Mouse (Mus musculus): ENCODE data around the gene Col16a1. TPM values are rescaled to one million over a fixed set of nuclear protein-coding genes. Genes with fewer than 3 reads are reported as not detected.
A peak's percentile ranks its signal among the peaks of the same experiment; 100 is the strongest.

Col16a1 gene
- polyA plus RNA-seq, 1 experiment: 4.4 TPM

- Histone ChIP-seq H3K36me3 (ENCODE audit: control insufficient read depth, insufficient read depth, low read length) (no peaks in the 10 kb centered on the region), H3K27ac (ENCODE audit: control insufficient read depth, insufficient read depth, low read length) (no peak overlapping the region), H3K4me1 (replicated peaks; ENCODE audit: control insufficient read depth, insufficient read depth, low read length) (no peaks in the 10 kb centered on the region), H3K4me3 (ENCODE audit: control insufficient read depth, insufficient read depth, low read length) (no peak overlapping the region), H3K27me3 (ENCODE audit: control insufficient read depth, insufficient read depth, low read length) (no peaks in the 10 kb centered on the region)
- no peak for DNase-seq
- TF ChIP-seq POLR2A (IDR thresholded peaks at IDR 0.05; ENCODE audit: control insufficient read depth, extremely low read depth, insufficient read depth, low read length, poor library complexity): no peak
- 54% methylated on average over 23 of the region's 23 CpGs for WGBS
Measured at GRCm38 (mm10) chr4:130036573-130037401, 10.9 kb upstream of the Col16a1 start.

GRCm38 (mm10) chr4:130039351-130039750 is 8.3 kb upstream of the Col16a1 start:
- no peaks in the 10 kb centered on the region for H3K27me3 ChIP-seq (ENCODE audit: control insufficient read depth, insufficient read depth, low read length)

GRCm38 (mm10) chr4:130041076-130041475 is 6.6 kb upstream of the Col16a1 start:
- DNase-seq: no peak
- no peak for TF ChIP-seq CTCF (IDR thresholded peaks at IDR 0.05; ENCODE audit: borderline replicate concordance, control insufficient read depth, extremely low read depth, insufficient read depth, low read length, poor library complexity)
- TF ChIP-seq POLR2A (IDR thresholded peaks at IDR 0.05; ENCODE audit: control insufficient read depth, extremely low read depth, insufficient read depth, low read length, poor library complexity): no peak
- Histone ChIP-seq H3K27me3 (ENCODE audit: control insufficient read depth, insufficient read depth, low read length) (no peaks in the 10 kb centered on the region), H3K4me1 (replicated peaks; ENCODE audit: control insufficient read depth, insufficient read depth, low read length) (peaks cover 16% of the 10 kb centered on the region), H3K36me3 (ENCODE audit: control insufficient read depth, insufficient read depth, low read length) (no peaks in the 10 kb centered on the region), H3K4me3 (ENCODE audit: control insufficient read depth, insufficient read depth, low read length) (no peak overlapping the region), H3K27ac (ENCODE audit: control insufficient read depth, insufficient read depth, low read length) (no peak overlapping the region)
- 94% methylated on average over 11 of the region's 11 CpGs for WGBS

More at GRCm38 (mm10) chr4:130039351-130039750, 8.3 kb upstream of the Col16a1 start:
- Histone ChIP-seq H3K4me1 (replicated peaks; ENCODE audit: control insufficient read depth, insufficient read depth, low read length) (peaks cover 4% of the 10 kb centered on the region), H3K4me3 (ENCODE audit: control insufficient read depth, insufficient read depth, low read length) (no peak overlapping the region), H3K36me3 (ENCODE audit: control insufficient read depth, insufficient read depth, low read length) (no peaks in the 10 kb centered on the region), H3K27ac (ENCODE audit: control insufficient read depth, insufficient read depth, low read length) (no peak overlapping the region)
- WGBS: 85% methylated on average over 5 of the region's 5 CpGs
- TF ChIP-seq CTCF (IDR thresholded peaks at IDR 0.05; ENCODE audit: borderline replicate concordance, control insufficient read depth, extremely low read depth, insufficient read depth, low read length, poor library complexity) (no peak), POLR2A (IDR thresholded peaks at IDR 0.05; ENCODE audit: control insufficient read depth, extremely low read depth, insufficient read depth, low read length, poor library complexity) (no peak)
- no peak for DNase-seq

GRCm38 (mm10) chr4:130044211-130044610 is 3.4 kb upstream of the Col16a1 start:
- peak; percentile 17 for DNase-seq
- H3K4me3 ChIP-seq (ENCODE audit: control insufficient read depth, insufficient read depth, low read length): no peak overlapping the region
- H3K27me3 ChIP-seq (ENCODE audit: control insufficient read depth, insufficient read depth, low read length): no peaks in the 10 kb centered on the region; the same call in 1 of the 2 replicates
- 47% methylated on average over 9 of the region's 9 CpGs for WGBS
- no peaks in the 10 kb centered on the region for H3K36me3 ChIP-seq (ENCODE audit: control insufficient read depth, insufficient read depth, low read length)
- peaks cover 20% of the 10 kb centered on the region for H3K4me1 ChIP-seq (replicated peaks; ENCODE audit: control insufficient read depth, insufficient read depth, low read length)
- TF ChIP-seq CTCF (IDR thresholded peaks at IDR 0.05; ENCODE audit: borderline replicate concordance, control insufficient read depth, extremely low read depth, insufficient read depth, low read length, poor library complexity) (no peak), POLR2A (IDR thresholded peaks at IDR 0.05; ENCODE audit: control insufficient read depth, extremely low read depth, insufficient read depth, low read length, poor library complexity) (no peak)
- no peak overlapping the region for H3K27ac ChIP-seq (ENCODE audit: control insufficient read depth, insufficient read depth, low read length)

- Histone ChIP-seq H3K27me3 (ENCODE audit: control insufficient read depth, insufficient read depth, low read length) (no peaks in the 10 kb centered on the region; the same call in 1 of the 2 replicates), H3K27ac (ENCODE audit: control insufficient read depth, insufficient read depth, low read length) (no peak overlapping the region), H3K36me3 (ENCODE audit: control insufficient read depth, insufficient read depth, low read length) (no peaks in the 10 kb centered on the region), H3K4me1 (replicated peaks; ENCODE audit: control insufficient read depth, insufficient read depth, low read length) (peaks cover 20% of the 10 kb centered on the region), H3K4me3 (ENCODE audit: control insufficient read depth, insufficient read depth, low read length) (no peak overlapping the region)
- TF ChIP-seq CTCF (IDR thresholded peaks at IDR 0.05; ENCODE audit: borderline replicate concordance, control insufficient read depth, extremely low read depth, insufficient read depth, low read length, poor library complexity) (0 out of 2 replicates have a peak, but pooled peaks have one; percentile 24), POLR2A (IDR thresholded peaks at IDR 0.05; ENCODE audit: control insufficient read depth, extremely low read depth, insufficient read depth, low read length, poor library complexity) (no peak)
- peak; percentile 81 for DNase-seq
- 6% methylated on average over 14 of the region's 14 CpGs for WGBS
Measured at GRCm38 (mm10) chr4:130045609-130046008, 2.0 kb upstream of the Col16a1 start.

GRCm38 (mm10) chr4:130048203-130048479 is 501 bp downstream of the Col16a1 start:
- Histone ChIP-seq H3K4me3 (ENCODE audit: control insufficient read depth, insufficient read depth, low read length) (no peak overlapping the region), H3K4me1 (replicated peaks; ENCODE audit: control insufficient read depth, insufficient read depth, low read length) (peaks cover 20% of the 10 kb centered on the region), H3K36me3 (ENCODE audit: control insufficient read depth, insufficient read depth, low read length) (no peaks in the 10 kb centered on the region), H3K27ac (ENCODE audit: control insufficient read depth, insufficient read depth, low read length) (no peak overlapping the region), H3K27me3 (ENCODE audit: control insufficient read depth, insufficient read depth, low read length) (no peaks in the 10 kb centered on the region; the same call in 1 of the 2 replicates)
- DNase-seq: no peak
- 72% methylated on average over 4 of the region's 4 CpGs for WGBS
- TF ChIP-seq CTCF (IDR thresholded peaks at IDR 0.05; ENCODE audit: borderline replicate concordance, control insufficient read depth, extremely low read depth, insufficient read depth, low read length, poor library complexity) (no peak), POLR2A (IDR thresholded peaks at IDR 0.05; ENCODE audit: control insufficient read depth, extremely low read depth, insufficient read depth, low read length, poor library complexity) (no peak)

Data from thymus, adult 2 months (tissue).